Mouse (Mus musculus): ENCODE measurements around the gene Gpr61. TPM values are rescaled to one million over a fixed set of nuclear protein-coding genes. Genes with fewer than 3 reads are reported as not detected.

Gpr61 gene
- total RNA-seq (2023), result not detected

DNA sequence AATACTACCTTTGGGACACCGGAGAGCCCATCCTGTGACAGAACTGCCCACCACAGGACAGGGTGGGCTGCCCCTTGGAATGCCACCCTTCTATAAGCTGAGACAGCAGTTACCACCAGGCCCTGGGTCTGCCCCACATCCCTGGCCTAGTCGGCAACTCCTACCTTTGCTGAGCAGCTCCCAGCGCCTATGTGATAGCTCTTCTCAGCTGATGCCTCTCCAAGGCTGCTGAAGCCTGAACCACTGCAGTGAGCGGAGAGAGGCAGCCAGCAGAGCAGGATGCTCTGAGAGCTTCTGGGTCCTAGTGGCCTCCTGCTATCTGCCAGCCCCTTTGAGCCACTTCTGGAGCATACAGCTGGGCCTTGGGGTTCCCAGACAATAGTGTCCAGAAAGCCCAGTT lies at the start of gene Gpr61:
Gpr61 (minus strand) TSS at position 227 of the 400 bp plus-strand sequence.

GRCm38 (mm10) chr3:108200329-108201323 lies 45.9 kb upstream of the Gpr61 start, which contains the start of gene Cyb561d1:
Gene Cyb561d1, minus strand, starts transcription at chr3:108201212.

GRCm38 (mm10) chr3:108186098-108187047 lies 31.7 kb upstream of the Gpr61 start, which contains the start of gene Amigo1:
Gene Amigo1, plus strand, starts transcription at chr3:108186335.

DNA sequence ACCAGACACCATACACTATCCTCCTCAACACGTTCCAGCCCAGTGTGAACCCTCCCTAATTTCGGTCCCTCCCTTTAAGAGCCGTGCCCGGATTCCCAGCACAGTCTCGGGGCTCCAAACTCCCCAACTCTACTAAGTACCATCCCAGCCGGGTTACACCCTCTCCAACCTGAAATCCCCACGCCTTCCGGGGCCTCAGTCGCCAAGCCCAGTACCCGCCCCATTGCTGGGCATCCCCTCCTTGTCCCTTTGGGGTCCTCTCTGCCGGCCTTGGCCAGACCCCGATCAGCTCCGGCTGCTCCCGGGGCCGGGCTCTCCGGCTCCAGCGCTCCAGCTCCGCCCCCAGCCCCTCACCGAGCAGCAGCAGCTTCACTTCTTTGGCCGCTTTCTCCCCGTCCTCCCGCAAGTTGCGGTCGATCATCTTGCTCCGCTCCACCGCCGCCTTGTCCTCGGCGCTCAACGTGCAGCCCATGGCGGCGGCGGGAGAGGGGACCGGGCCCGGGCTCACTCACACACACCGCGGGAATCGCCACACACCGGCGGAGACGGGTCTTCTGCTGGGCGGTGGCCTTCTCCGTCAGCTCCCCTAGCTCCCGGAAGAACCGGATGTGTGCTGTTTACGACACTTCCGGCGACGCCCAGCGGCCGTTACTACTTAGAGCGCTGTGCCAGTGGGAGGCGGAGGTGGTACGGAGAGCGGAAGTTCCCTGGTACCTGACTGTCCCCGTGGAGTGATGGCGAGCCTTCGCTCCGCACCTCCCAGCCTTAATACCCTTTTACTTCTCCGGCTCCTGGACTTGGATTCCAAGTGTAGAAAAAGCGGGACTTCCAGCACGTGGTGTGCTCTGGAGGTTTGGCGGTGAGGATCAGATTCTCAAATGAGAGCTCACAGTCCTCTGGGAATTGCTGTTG lies 8.9 kb downstream of the Gpr61 start, which contains the start of gene Gnai3:
Gnai3 (minus strand) TSS at position 613 of the 912 bp plus-strand sequence.

Other genes starting within 250 kb of the Gpr61 start
- 1 to 10 TPM; 3.5 to 4.6 TPM for gene Gstm7, start 223.1 kb downstream of the Gpr61 start, total RNA-seq (2023)
- not detected for gene Gstm6, start 211.1 kb downstream of the Gpr61 start, total RNA-seq (2023)
- not detected for gene Gstm3, start 185.6 kb downstream of the Gpr61 start, total RNA-seq (2023)
- gene Gstm2, start 168.4 kb downstream of the Gpr61 start, total RNA-seq (2023), result not detected
- 10 to 100 TPM; 15.3 to 18.1 TPM for gene Gstm1, start 136.9 kb downstream of the Gpr61 start, total RNA-seq (2023)
- gene Gstm4, start 110.0 kb downstream of the Gpr61 start, total RNA-seq (2023), result 1 to 10 TPM; 6.0 to 6.5 TPM
- 10 to 100 TPM; 26.9 to 27.9 TPM for gene Ampd2, start 68.2 kb downstream of the Gpr61 start, total RNA-seq (2023)
- gene Gnat2, start 62.1 kb downstream of the Gpr61 start, total RNA-seq (2023), result under 1 TPM in 1 of 2 experiments, not detected in 1; 0.36 TPM
- gene Gnai3, start 8.7 kb downstream of the Gpr61 start, total RNA-seq (2023), result 10 to 100 TPM; 66.3 to 72.4 TPM
- 1 to 10 TPM; 2.5 to 2.9 TPM for gene Amigo1, start 31.5 kb upstream of the Gpr61 start, total RNA-seq (2023)
- gene Cyb561d1, start 46.3 kb upstream of the Gpr61 start, total RNA-seq (2023), result 10 to 100 TPM; 34.4 to 35.4 TPM
- 10 to 100 TPM; 31.8 to 35.8 TPM for gene Atxn7l2, start 56.1 kb upstream of the Gpr61 start, total RNA-seq (2023)
- gene Sypl2, start 71.8 kb upstream of the Gpr61 start, total RNA-seq (2023), result not detected
- gene Psma5, start 102.0 kb upstream of the Gpr61 start, total RNA-seq (2023), result 10 to 100 TPM; 41.3 to 43.4 TPM
- under 1 TPM; 0.15 to 0.61 TPM for gene Sort1, start 129.2 kb upstream of the Gpr61 start, total RNA-seq (2023)
- not detected for gene Mybphl, start 210.0 kb upstream of the Gpr61 start, total RNA-seq (2023)
- gene Psrc1, start 229.0 kb upstream of the Gpr61 start, total RNA-seq (2023), result under 1 TPM; 0.42 to 0.75 TPM

Data from B cell, adult 67 days (primary cell).